Mouse (Mus musculus): ENCODE measurements around the gene Tcte2. TPM values are rescaled to one million over a fixed set of nuclear protein-coding genes. Genes with fewer than 3 reads are reported as not detected.

Gene Tcte2
- polyA plus RNA-seq, 1 experiment from 2014 or later, result 6.8 TPM

GRCm38 (mm10) chr17:13742941-13743708 lies 18.5 kb downstream of the Tcte2 start:
- no peaks in the 10 kb centered on the region for H3K27me3 ChIP-seq (ENCODE audit: control insufficient read depth, insufficient read depth, low read length)
- no peak overlapping the region for H3K27ac ChIP-seq (ENCODE audit: low read depth, low read length)
- H3K4me3 ChIP-seq (ENCODE audit: low read depth, low read length), result no peak overlapping the region
- no peaks in the 10 kb centered on the region for H3K4me1 ChIP-seq (ENCODE audit: control insufficient read depth, insufficient read depth, low read length)
- H3K9me3 ChIP-seq (ENCODE audit: control insufficient read depth, low read length), result no peaks in the 10 kb centered on the region
- 40% methylated on average over 7 of the region's 7 CpGs for WGBS
- no peak overlapping the region for H3K9ac ChIP-seq (ENCODE audit: low read length)
- no peaks in the 10 kb centered on the region for H3K36me3 ChIP-seq (ENCODE audit: control insufficient read depth, insufficient read depth, low read length)
- ATAC-seq (ENCODE audit: insufficient read depth, low FRiP score, low TSS enrichment), result no peak
- H3K4me2 ChIP-seq (ENCODE audit: low read depth), result no peak overlapping the region
- no peak for DNase-seq (ENCODE audit: low spot score)

GRCm38 (mm10) chr17:13742334-13742733 lies 19.3 kb downstream of the Tcte2 start:
- no peaks in the 10 kb centered on the region for H3K36me3 ChIP-seq (ENCODE audit: control insufficient read depth, insufficient read depth, low read length)
- no peaks in the 10 kb centered on the region for H3K9me3 ChIP-seq (ENCODE audit: control insufficient read depth, low read length)
- WGBS, result 31% methylated on average over 2 of the region's 2 CpGs
- no peak overlapping the region for H3K9ac ChIP-seq (ENCODE audit: low read length)
- DNase-seq (ENCODE audit: low spot score), result no peak
- no peak for ATAC-seq (ENCODE audit: insufficient read depth, low FRiP score, low TSS enrichment)
- H3K27me3 ChIP-seq (ENCODE audit: control insufficient read depth, insufficient read depth, low read length), result no peaks in the 10 kb centered on the region
- no peak overlapping the region for H3K27ac ChIP-seq (ENCODE audit: low read depth, low read length)
- no peak overlapping the region for H3K4me2 ChIP-seq (ENCODE audit: low read depth)
- H3K4me1 ChIP-seq (ENCODE audit: control insufficient read depth, insufficient read depth, low read length), result no peaks in the 10 kb centered on the region
- H3K4me3 ChIP-seq (ENCODE audit: low read depth, low read length), result no peak overlapping the region

DNA sequence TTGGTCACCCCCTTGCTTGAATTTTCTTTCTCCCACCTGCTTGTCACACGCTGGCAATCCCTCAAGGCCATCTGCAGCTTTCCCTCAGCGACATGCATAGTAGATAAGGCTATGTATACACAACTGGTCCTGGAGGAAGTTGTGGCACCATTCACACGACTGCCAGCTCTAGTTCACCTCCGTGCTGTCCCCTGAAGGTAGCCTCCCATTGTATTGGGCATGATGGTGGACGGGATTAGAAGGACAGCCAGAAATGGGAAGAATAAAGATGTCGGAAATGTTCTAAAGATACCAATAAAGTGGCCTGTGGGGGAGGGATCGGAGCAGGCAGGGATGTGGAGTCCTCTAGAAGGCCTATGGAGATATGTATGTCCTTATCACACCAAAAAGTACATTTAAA lies 20.0 kb downstream of the Tcte2 start:
- Histone ChIP-seq H3K36me3 (ENCODE audit: control insufficient read depth, insufficient read depth, low read length) (no peaks in the 10 kb centered on the region), H3K4me1 (ENCODE audit: control insufficient read depth, insufficient read depth, low read length) (no peaks in the 10 kb centered on the region), H3K27me3 (ENCODE audit: control insufficient read depth, insufficient read depth, low read length) (no peaks in the 10 kb centered on the region), H3K4me2 (ENCODE audit: low read depth) (no peak overlapping the region), H3K27ac (ENCODE audit: low read depth, low read length) (no peak overlapping the region), H3K9ac (ENCODE audit: low read length) (no peak overlapping the region), H3K4me3 (ENCODE audit: low read depth, low read length) (no peak overlapping the region), H3K9me3 (ENCODE audit: control insufficient read depth, low read length) (no peaks in the 10 kb centered on the region)
- DNase-seq (ENCODE audit: low spot score) (no peak), ATAC-seq (ENCODE audit: insufficient read depth, low FRiP score, low TSS enrichment) (no peak)
- WGBS, result 76% methylated on average over 7 of the region's 7 CpGs

- DNase-seq (ENCODE audit: low spot score), result no peak
- Histone ChIP-seq H3K4me1 (ENCODE audit: control insufficient read depth, insufficient read depth, low read length) (no peaks in the 10 kb centered on the region), H3K4me2 (ENCODE audit: low read depth) (no peak overlapping the region), H3K9ac (ENCODE audit: low read length) (no peak overlapping the region), H3K36me3 (ENCODE audit: control insufficient read depth, insufficient read depth, low read length) (no peaks in the 10 kb centered on the region), H3K27ac (ENCODE audit: low read depth, low read length) (no peak overlapping the region), H3K4me3 (ENCODE audit: low read depth, low read length) (no peak overlapping the region), H3K27me3 (ENCODE audit: control insufficient read depth, insufficient read depth, low read length) (no peaks in the 10 kb centered on the region), H3K9me3 (ENCODE audit: control insufficient read depth, low read length) (no peaks in the 10 kb centered on the region)
- no peak for ATAC-seq (ENCODE audit: insufficient read depth, low FRiP score, low TSS enrichment)
- 57% methylated on average over 2 of the region's 2 CpGs for WGBS
These were observed 20.8 kb downstream of the Tcte2 start for GRCm38 (mm10) chr17:13740796-13741195.

GRCm38 (mm10) chr17:13739981-13740380 lies 21.6 kb downstream of the Tcte2 start:
- Histone ChIP-seq H3K9ac (ENCODE audit: low read length) (no peak overlapping the region), H3K4me3 (ENCODE audit: low read depth, low read length) (no peak overlapping the region), H3K27ac (ENCODE audit: low read depth, low read length) (no peak overlapping the region), H3K27me3 (ENCODE audit: control insufficient read depth, insufficient read depth, low read length) (no peaks in the 10 kb centered on the region), H3K4me2 (ENCODE audit: low read depth) (no peak overlapping the region), H3K4me1 (ENCODE audit: control insufficient read depth, insufficient read depth, low read length) (no peaks in the 10 kb centered on the region), H3K36me3 (ENCODE audit: control insufficient read depth, insufficient read depth, low read length) (no peaks in the 10 kb centered on the region), H3K9me3 (ENCODE audit: control insufficient read depth, low read length) (no peaks in the 10 kb centered on the region)
- 69% methylated on average over 5 of the region's 5 CpGs for WGBS
- ATAC-seq (ENCODE audit: insufficient read depth, low FRiP score, low TSS enrichment) (no peak), DNase-seq (ENCODE audit: low spot score) (no peak)

GRCm38 (mm10) chr17:13738916-13739315 lies 22.7 kb downstream of the Tcte2 start:
- Histone ChIP-seq H3K27ac (ENCODE audit: low read depth, low read length) (no peak overlapping the region), H3K4me1 (ENCODE audit: control insufficient read depth, insufficient read depth, low read length) (no peaks in the 10 kb centered on the region), H3K9me3 (ENCODE audit: control insufficient read depth, low read length) (no peaks in the 10 kb centered on the region), H3K4me3 (ENCODE audit: low read depth, low read length) (no peak overlapping the region), H3K9ac (ENCODE audit: low read length) (no peak overlapping the region), H3K4me2 (ENCODE audit: low read depth) (no peak overlapping the region), H3K27me3 (ENCODE audit: control insufficient read depth, insufficient read depth, low read length) (no peaks in the 10 kb centered on the region), H3K36me3 (ENCODE audit: control insufficient read depth, insufficient read depth, low read length) (no peaks in the 10 kb centered on the region)
- DNase-seq (ENCODE audit: low spot score), result no peak
- ATAC-seq (ENCODE audit: insufficient read depth, low FRiP score, low TSS enrichment), result no peak
- 93% methylated on average over 2 of the region's 2 CpGs for WGBS

DNA sequence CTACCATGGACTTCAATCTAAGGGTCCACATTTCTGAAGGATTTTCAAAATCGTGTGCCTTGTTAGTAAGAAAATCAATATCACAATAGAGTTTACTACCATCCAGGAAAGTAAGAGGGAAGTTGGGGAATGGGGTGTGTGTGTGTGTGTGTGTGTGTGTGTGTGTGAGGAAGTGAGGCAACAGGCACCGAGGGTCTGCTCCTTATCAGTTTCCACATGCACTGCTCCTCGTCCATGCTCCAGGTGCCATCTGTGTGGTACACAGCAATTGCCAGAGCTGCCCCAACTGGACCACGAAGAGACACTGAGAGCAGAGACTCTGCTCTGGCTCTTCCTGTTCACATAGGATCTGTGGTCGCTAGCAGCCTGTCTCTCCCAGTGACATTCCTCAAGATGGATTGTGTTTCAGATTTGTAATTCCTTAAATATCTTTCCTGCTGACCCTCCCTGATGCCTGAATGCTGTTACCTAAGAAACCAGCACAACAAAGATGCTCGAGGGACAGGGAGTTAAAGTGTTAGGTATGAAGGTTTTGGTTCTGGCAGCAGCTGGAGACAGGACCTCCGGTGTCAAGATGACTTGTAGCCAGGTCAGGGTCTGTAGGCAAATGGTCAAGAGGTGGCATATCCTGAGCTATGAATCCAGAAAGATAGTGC lies 23.4 kb downstream of the Tcte2 start:
- 72% methylated on average over 7 of the region's 7 CpGs for WGBS
- Histone ChIP-seq H3K9me3 (ENCODE audit: control insufficient read depth, low read length) (no peaks in the 10 kb centered on the region), H3K27me3 (ENCODE audit: control insufficient read depth, insufficient read depth, low read length) (no peaks in the 10 kb centered on the region), H3K9ac (ENCODE audit: low read length) (no peak overlapping the region), H3K27ac (ENCODE audit: low read depth, low read length) (no peak overlapping the region), H3K4me3 (ENCODE audit: low read depth, low read length) (no peak overlapping the region), H3K36me3 (ENCODE audit: control insufficient read depth, insufficient read depth, low read length) (no peaks in the 10 kb centered on the region), H3K4me2 (ENCODE audit: low read depth) (no peak overlapping the region), H3K4me1 (ENCODE audit: control insufficient read depth, insufficient read depth, low read length) (no peaks in the 10 kb centered on the region)
- ATAC-seq (ENCODE audit: insufficient read depth, low FRiP score, low TSS enrichment) (no peak), DNase-seq (ENCODE audit: low spot score) (no peak)

- DNase-seq (ENCODE audit: low spot score) (no peak), ATAC-seq (ENCODE audit: insufficient read depth, low FRiP score, low TSS enrichment) (no peak)
- Histone ChIP-seq H3K9ac (ENCODE audit: low read length) (no peak overlapping the region), H3K4me3 (ENCODE audit: low read depth, low read length) (no peak overlapping the region), H3K27ac (ENCODE audit: low read depth, low read length) (no peak overlapping the region), H3K4me2 (ENCODE audit: low read depth) (no peak overlapping the region), H3K9me3 (ENCODE audit: control insufficient read depth, low read length) (no peaks in the 10 kb centered on the region), H3K4me1 (ENCODE audit: control insufficient read depth, insufficient read depth, low read length) (no peaks in the 10 kb centered on the region), H3K36me3 (ENCODE audit: control insufficient read depth, insufficient read depth, low read length) (no peaks in the 10 kb centered on the region), H3K27me3 (ENCODE audit: control insufficient read depth, insufficient read depth, low read length) (no peaks in the 10 kb centered on the region)
- 78% methylated on average over 6 of the region's 6 CpGs for WGBS
These were observed 24.3 kb downstream of the Tcte2 start for GRCm38 (mm10) chr17:13737336-13737735.

- 82% methylated on average over 8 of the region's 8 CpGs for WGBS
- no peak overlapping the region for H3K27ac ChIP-seq (ENCODE audit: low read depth, low read length)
- DNase-seq (ENCODE audit: low spot score) (no peak), ATAC-seq (ENCODE audit: insufficient read depth, low FRiP score, low TSS enrichment) (no peak)
- H3K36me3 ChIP-seq (ENCODE audit: control insufficient read depth, insufficient read depth, low read length), result no peaks in the 10 kb centered on the region
- H3K4me2 ChIP-seq (ENCODE audit: low read depth), result no peak overlapping the region
- H3K27me3 ChIP-seq (ENCODE audit: control insufficient read depth, insufficient read depth, low read length), result no peaks in the 10 kb centered on the region
- H3K9me3 ChIP-seq (ENCODE audit: control insufficient read depth, low read length), result no peaks in the 10 kb centered on the region
- H3K4me3 ChIP-seq (ENCODE audit: low read depth, low read length), result no peak overlapping the region
- no peaks in the 10 kb centered on the region for H3K4me1 ChIP-seq (ENCODE audit: control insufficient read depth, insufficient read depth, low read length)
- H3K9ac ChIP-seq (ENCODE audit: low read length), result no peak overlapping the region
These were observed 25.8 kb downstream of the Tcte2 start for GRCm38 (mm10) chr17:13735803-13736282.
